13 mouse cellular contexts compared by ENCODE assay signal in genomic region chr6:39460040-39460439, GRCm38 (mm10). TPM values are rescaled to one million over a fixed set of nuclear protein-coding genes. Genes with fewer than 3 reads are reported as not detected.
DNase-seq lines count a peak whose midpoint lies in the region; ATAC-seq and TF ChIP-seq lines count a peak whose summit lies in the region.
"Had no signal": no experiment of that assay in that cellular context is flagged by ENCODE, and none has a peak within 500 bp of the region (broad histone marks: within the 10 kb centered on the region; RNA-seq: fewer than 3 reads in every experiment).

No protein-coding gene starts in this region.

- H3K27me3 ChIP-seq in kidney, postnatal 0 days (ENCODE audit: insufficient read depth, low read length): no peaks in the 10 kb centered on the region
- H3K27me3 ChIP-seq in kidney, adult 2 months (replicated peaks; ENCODE audit: control insufficient read depth, insufficient read depth, low read length): no peaks in the 10 kb centered on the region
- H3K27me3 ChIP-seq in stomach, postnatal 0 days (ENCODE audit: control insufficient read depth, insufficient read depth, low read length): no peaks in the 10 kb centered on the region
- no peaks in the 10 kb centered on the region for H3K27me3 ChIP-seq in kidney, embryonic 14.5 days (ENCODE audit: control insufficient read depth, insufficient read depth, low read length)
- H3K27me3 ChIP-seq: intestine, embryonic 15.5 days had no signal

- H3K4me3 ChIP-seq in kidney, postnatal 0 days (replicated peaks; ENCODE audit: low read depth, low read length): no peak overlapping the region
- no peak overlapping the region for H3K4me3 ChIP-seq in kidney, adult 2 months (ENCODE audit: insufficient read depth, low read depth, low read length)
- no peak overlapping the region for H3K4me3 ChIP-seq in stomach, postnatal 0 days (ENCODE audit: low read depth, low read length)
- no peak overlapping the region for H3K4me3 ChIP-seq in kidney, embryonic 14.5 days (ENCODE audit: low read length)
- H3K4me3 ChIP-seq: intestine, embryonic 15.5 days had no signal

- no peaks in the 10 kb centered on the region for H3K9me3 ChIP-seq in kidney, postnatal 0 days (replicated peaks; ENCODE audit: low read length)
- H3K9me3 ChIP-seq in stomach, postnatal 0 days (ENCODE audit: control insufficient read depth, low read length): no peaks in the 10 kb centered on the region
- peaks cover 4% of the 10 kb centered on the region; the same call in 1 of the 2 replicates for H3K9me3 ChIP-seq in kidney, embryonic 14.5 days (ENCODE audit: control insufficient read depth, low read length)
- H3K9me3 ChIP-seq: intestine, embryonic 15.5 days had no signal

- H3K27ac ChIP-seq in kidney, postnatal 0 days: no peak overlapping the region
- H3K27ac ChIP-seq in kidney, adult 2 months (ENCODE audit: insufficient read depth, low read depth, low read length): no peak overlapping the region
- no peak overlapping the region for H3K27ac ChIP-seq in stomach, postnatal 0 days (replicated peaks)
- H3K27ac ChIP-seq in kidney, embryonic 14.5 days (ENCODE audit: low read depth, low read length): no peak overlapping the region
- H3K27ac ChIP-seq: intestine, embryonic 15.5 days had no signal

- no peak for TF ChIP-seq EP300 in stomach, postnatal 0 days (optimal IDR thresholded peaks at IDR 0.05)

- TF ChIP-seq CTCF in kidney, postnatal 0 days (IDR thresholded peaks at IDR 0.05; ENCODE audit: low read depth): peak; percentile 22; the same call in 1 of the 2 replicates
- TF ChIP-seq CTCF in kidney, adult 2 months (conservative IDR thresholded peaks at IDR 0.05; ENCODE audit: insufficient read depth, insufficient read length, low read depth, low read length): no peak
- TF ChIP-seq CTCF in stomach, postnatal 0 days (IDR thresholded peaks at IDR 0.05; ENCODE audit: low read depth): peak; percentile 36

- H3K36me3 ChIP-seq in kidney, postnatal 0 days (ENCODE audit: insufficient read depth, low read length): peaks cover 4% of the 10 kb centered on the region; the same call in 1 of the 2 replicates
- no peaks in the 10 kb centered on the region for H3K36me3 ChIP-seq in kidney, adult 2 months (ENCODE audit: control insufficient read depth, insufficient read depth, low read length)
- H3K36me3 ChIP-seq in stomach, postnatal 0 days (ENCODE audit: control insufficient read depth, insufficient read depth, low read length): 0 out of 2 replicates have a peak, but pooled peaks cover 3% of the 10 kb centered on the region
- peaks cover 16% of the 10 kb centered on the region; the same call in 1 of the 2 replicates for H3K36me3 ChIP-seq in kidney, embryonic 14.5 days (ENCODE audit: control insufficient read depth, insufficient read depth, low read length)
- H3K36me3 ChIP-seq: intestine, embryonic 15.5 days had no signal

- ATAC-seq in kidney, postnatal 0 days (replicated peaks; ENCODE audit: low FRiP score, low read depth): no peak
- no peak for ATAC-seq in stomach, postnatal 0 days (ENCODE audit: low FRiP score, low TSS enrichment)
- no peak for ATAC-seq in kidney, embryonic 14.5 days (ENCODE audit: low FRiP score, low TSS enrichment)
- ATAC-seq: intestine, embryonic 15.5 days; midbrain, embryonic 16.5 days had no signal

- H3K4me2 ChIP-seq in kidney, postnatal 0 days (ENCODE audit: low read length): no peak overlapping the region
- H3K4me2 ChIP-seq in stomach, postnatal 0 days (replicated peaks; ENCODE audit: low read depth): no peak overlapping the region
- no peak overlapping the region for H3K4me2 ChIP-seq in kidney, embryonic 14.5 days (replicated peaks; ENCODE audit: low read depth, low read length)
- H3K4me2 ChIP-seq: intestine, embryonic 15.5 days had no signal

- no peaks in the 10 kb centered on the region for H3K4me1 ChIP-seq in kidney, postnatal 0 days (replicated peaks; ENCODE audit: insufficient read depth, low read length)
- H3K4me1 ChIP-seq in kidney, adult 2 months (ENCODE audit: control insufficient read depth, insufficient read depth, low read length): no peaks in the 10 kb centered on the region
- H3K4me1 ChIP-seq in stomach, postnatal 0 days (replicated peaks; ENCODE audit: control insufficient read depth, insufficient read depth): no peaks in the 10 kb centered on the region
- no peaks in the 10 kb centered on the region for H3K4me1 ChIP-seq in kidney, embryonic 14.5 days (ENCODE audit: control insufficient read depth, insufficient read depth, low read length)

- no peak for DNase-seq in kidney, postnatal 0 days (ENCODE audit: low spot score)
- no peak for DNase-seq in kidney, adult 2 months
- peak; percentile 26 for DNase-seq in right cerebral cortex, postnatal 4 days
- DNase-seq in right cerebral cortex, postnatal 10 days (ENCODE audit: low spot score in 2 of 2): no peak
- peak; percentile 44 for DNase-seq in NIH3T3 (ENCODE audit: low read depth)
- no peak for DNase-seq in stomach, postnatal 0 days (ENCODE audit: low spot score)
- no peak for DNase-seq in embryo, embryonic 9.5 days (ENCODE audit: extremely low spot score)
- DNase-seq: gastrocnemius, postnatal 25 days; layer of hippocampus, postnatal 36 days; lung, adult 2 months had no signal

- no peak overlapping the region for H3K9ac ChIP-seq in kidney, postnatal 0 days (ENCODE audit: low read depth, low read length)
- H3K9ac ChIP-seq in stomach, postnatal 0 days (ENCODE audit: low read length): no peak overlapping the region
- H3K9ac ChIP-seq in kidney, embryonic 14.5 days (ENCODE audit: low read depth, low read length): no peak overlapping the region
- H3K9ac ChIP-seq: intestine, embryonic 15.5 days had no signal

- TF ChIP-seq POLR2A in kidney, adult 2 months (IDR thresholded peaks at IDR 0.05; ENCODE audit: low read depth, low read length): no peak

- 94% methylated on average over 11 of the region's 11 CpGs for WGBS in kidney, postnatal 0 days
- 98% methylated on average over 11 of the region's 11 CpGs for WGBS in kidney, adult 2 months
- WGBS in stomach, postnatal 0 days: 95% methylated on average over 11 of the region's 11 CpGs
- WGBS in kidney, embryonic 14.5 days: 96% methylated on average over 11 of the region's 11 CpGs

RNA-seq across cellular contexts. Expression of gene Mkrn1, which starts 39.8 kb away (rescaled TPM):
- 62.7 and 66.8 TPM in 2 replicates for polyA plus RNA-seq in kidney, postnatal 0 days (2015; fragmentation: Nextera tagmentation; extraction: Ambion mirVana)
- 31.0 and 34.5 TPM in 2 replicates for polyA plus RNA-seq in kidney, adult 2 months (2012; rRNA removed)
- 54.6 and 56.0 TPM in 2 replicates for polyA plus RNA-seq in stomach, postnatal 0 days (2015; fragmentation: Nextera tagmentation; extraction: Ambion mirVana)
- 45.5 and 65.2 TPM in 2 replicates for polyA plus RNA-seq in kidney, embryonic 14.5 days (2014; fragmentation: Nextera tagmentation; extraction: Ambion mirVana)

Comparison
In these comparisons a context has a peak if more than half of its experiments do, and no peak if none do; other contexts are left out.
1. DNase-seq: peak in right cerebral cortex, postnatal 4 days (single experiment) and NIH3T3 (single experiment); none in kidney, postnatal 0 days (single experiment), kidney, adult 2 months (single experiment), right cerebral cortex, postnatal 10 days (0 of 2), stomach, postnatal 0 days (single experiment) and embryo, embryonic 9.5 days (single experiment).